Mouse (Mus musculus) myocyte (in vitro differentiated cells): ENCODE measurements around the gene Krt88.

Source experiments
- CEBPB ChIP-seq: IDR thresholded peaks from 2 replicates; pipeline ENCODE4 v1.6.1; 2011; ENCODE audit warnings: mild to moderate bottlenecking, moderate library complexity; ENCODE audit not compliant: poor library complexity, insufficient read depth, severe bottlenecking
- E2F4 ChIP-seq: IDR thresholded peaks from one replicate; pipeline ENCODE4 v1.6.1; 2011; ENCODE audit warnings: mild to moderate bottlenecking, control low read depth, moderate library complexity; ENCODE audit not compliant: insufficient read depth
- MAX ChIP-seq: IDR thresholded peaks from one replicate; pipeline ENCODE4 v1.6.1; 2011; ENCODE audit warnings: low read depth, mild to moderate bottlenecking, control low read depth
- MYOD1 ChIP-seq, 3 experiments: IDR thresholded peaks; one replicate each; pipeline ENCODE4 v1.6.1; 2011; ENCODE audit warnings: control low read depth in 2 of 3, low read depth in 2 of 3, mild to moderate bottlenecking in 2 of 3, moderate library complexity in 1 of 3; ENCODE audit not compliant: insufficient read length in 2 of 3, control insufficient read depth in 1 of 3
- MYOG ChIP-seq, 3 experiments: IDR thresholded peaks; one replicate each; pipeline ENCODE4 v1.6.1; 2011; ENCODE audit warnings: control low read depth in 2 of 3, low read depth in 2 of 3, mild to moderate bottlenecking in 2 of 3; ENCODE audit not compliant: insufficient read length in 2 of 3, control insufficient read depth in 1 of 3, insufficient read depth in 1 of 3
- POLR2A ChIP-seq: IDR thresholded peaks from one replicate; pipeline ENCODE4 v1.6.1; 2011; ENCODE audit warnings: low read depth, mild to moderate bottlenecking, control low read depth, moderate library complexity; ENCODE audit not compliant: insufficient read length
- POLR2AphosphoS2 ChIP-seq: IDR thresholded peaks from one replicate; pipeline ENCODE4 v1.6.1; 2011; ENCODE audit warnings: low read depth, control low read depth; ENCODE audit not compliant: insufficient read length
- REST ChIP-seq: IDR thresholded peaks from one replicate; pipeline ENCODE4 v1.6.1; 2011; ENCODE audit warnings: mild to moderate bottlenecking, control low read depth, moderate library complexity; ENCODE audit not compliant: insufficient read depth, insufficient read length
- TCF12 ChIP-seq: IDR thresholded peaks from one replicate; pipeline ENCODE4 v1.6.1; 2011; ENCODE audit warnings: mild to moderate bottlenecking, control low read depth; ENCODE audit not compliant: poor library complexity, insufficient read depth, severe bottlenecking
- TCF3 ChIP-seq: IDR thresholded peaks from one replicate; pipeline ENCODE4 v1.6.1; 2011; ENCODE audit warnings: low read depth, control low read depth; ENCODE audit not compliant: insufficient read length
- USF1 ChIP-seq: IDR thresholded peaks from one replicate; pipeline ENCODE4 v1.6.1; 2011; ENCODE audit warnings: low read depth, mild to moderate bottlenecking, control low read depth, moderate library complexity

- TF ChIP-seq E2F4 (no peak), POLR2A (no peak), TCF3 (no peak), MYOD1 (IDR thresholded peaks at IDR 0.05; ENCODE audit: control insufficient read depth in 1 of 3, insufficient read length in 2 of 3, low read depth in 2 of 3) (no peak), MAX (no peak), CEBPB (no peak), TCF12 (no peak), USF1 (no peak), MYOG (IDR thresholded peaks at IDR 0.05; ENCODE audit: control insufficient read depth in 1 of 3, insufficient read depth in 1 of 3, insufficient read length in 2 of 3, low read depth in 2 of 3) (no peak), REST (no peak), POLR2AphosphoS2 (no peak)
Observed at GRCm38 (mm10) chr15:101479007-101479665, 31.6 kb downstream of the Krt88 start.
